Mouse (Mus musculus) megakaryocyte, embryonic 14.5 days (primary cell): ENCODE results near the gene Rnaseh2a.

Experiments
- FLI1 ChIP-seq: IDR thresholded peaks from 2 replicates; pipeline ENCODE4 v1.6.1; 2012; ENCODE audit warnings: low read length, inconsistent platforms, mixed read lengths
- GATA1 ChIP-seq: IDR thresholded peaks from 3 replicates; pipeline ENCODE4 v1.6.1; 2012; ENCODE audit warnings: mixed read lengths, low read length, inconsistent platforms, borderline replicate concordance

DNA sequence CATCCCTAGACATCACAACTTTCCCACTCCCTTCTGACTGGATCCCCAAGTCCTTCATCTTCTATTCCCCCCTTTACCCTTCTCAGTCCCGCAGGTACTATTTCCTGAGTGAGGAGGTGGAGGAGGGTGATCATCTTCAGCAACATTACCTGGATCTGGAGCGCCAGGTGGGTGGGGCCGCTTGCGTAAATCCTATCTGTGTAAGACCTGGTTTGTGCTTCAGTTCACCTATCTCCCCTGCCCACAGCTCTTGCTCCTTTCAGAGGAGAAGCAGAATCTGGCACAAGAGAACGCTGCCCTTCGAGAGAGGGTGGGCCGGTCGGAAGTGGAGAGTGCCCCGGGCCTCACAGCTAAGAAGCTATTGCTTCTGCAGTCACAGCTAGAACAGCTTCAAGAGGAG is 24.8 kb upstream of the Rnaseh2a start:
- TF ChIP-seq GATA1 (no peak), FLI1 (no peak)
